Mouse (Mus musculus): ENCODE measurements around the gene Lrrc55. TPM values are rescaled to one million over a fixed set of nuclear protein-coding genes. Genes with fewer than 3 reads are reported as not detected.

Gene Lrrc55
- total RNA-seq, 2 experiments from 2014 or later = 32.8 to 36.5 TPM

- no peak for DNase-seq (ENCODE audit: extremely low spot score in 1 of 2, low spot score in 2 of 2)
- intact Hi-C loops (cut with DNase I) = loop anchor here (10.0 kb wide), 1 partner anchor 374 kb away; the partner anchor contains the start of gene Slc43a1
- no peak for TF ChIP-seq CTCF (IDR thresholded peaks at IDR 0.05)
Observed at GRCm38 (mm10) chr2:85209301-85209700, 12.3 kb upstream of the Lrrc55 start.

GRCm38 (mm10) chr2:85205170-85205569, 8.2 kb upstream of the Lrrc55 start:
- no peak overlapping the region for H3K4me3 ChIP-seq
- no peak overlapping the region for H3K27ac ChIP-seq
- no peak for TF ChIP-seq CTCF (IDR thresholded peaks at IDR 0.05)
- no peak for DNase-seq (ENCODE audit: extremely low spot score in 1 of 2, low spot score in 2 of 2)
- intact Hi-C loops (cut with DNase I) = loop anchor here (10.0 kb wide), 1 partner anchor 370 kb away; the partner anchor contains the start of gene Slc43a1

More at GRCm38 (mm10) chr2:85209301-85209700, 12.3 kb upstream of the Lrrc55 start:
- H3K4me3 ChIP-seq = no peak overlapping the region
- H3K27ac ChIP-seq = no peak overlapping the region

GRCm38 (mm10) chr2:85198011-85198965, 1.3 kb upstream of the Lrrc55 start:
- peak; percentile 41 to 47 for DNase-seq (ENCODE audit: extremely low spot score in 1 of 2, low spot score in 2 of 2)
- Histone ChIP-seq H3K27ac (peak overlapping the region; percentile 75), H3K4me3 (peak overlapping the region; percentile 49)
- TF ChIP-seq CTCF (IDR thresholded peaks at IDR 0.05) = no peak
- intact Hi-C loops (cut with DNase I) = loop anchor here (5.0 kb wide), 1 partner anchor 49 kb away; no protein-coding TSS in a partner anchor

GRCm38 (mm10) chr2:85194566-85194965, 2.4 kb downstream of the Lrrc55 start:
- peak overlapping the region; percentile 13 for H3K4me3 ChIP-seq
- no peak for TF ChIP-seq CTCF (IDR thresholded peaks at IDR 0.05)
- no peak for DNase-seq (ENCODE audit: extremely low spot score in 1 of 2, low spot score in 2 of 2)
- intact Hi-C loops (cut with DNase I) = loop anchor here (5.0 kb wide), 1 partner anchor 47 kb away; no protein-coding TSS in a partner anchor
- peak overlapping the region; percentile 24; the same call in 1 of the 2 replicates for H3K27ac ChIP-seq

- DNase-seq (ENCODE audit: extremely low spot score in 1 of 2, low spot score in 2 of 2) = no peak
- intact Hi-C loops (cut with DNase I) = no loop called here
- no peak overlapping the region for H3K4me3 ChIP-seq
- H3K27ac ChIP-seq = no peak overlapping the region
- TF ChIP-seq CTCF (IDR thresholded peaks at IDR 0.05) = no peak
Observed at GRCm38 (mm10) chr2:85187582-85188151, 9.3 kb downstream of the Lrrc55 start.

GRCm38 (mm10) chr2:85178139-85178800, 18.7 kb downstream of the Lrrc55 start:
- no peak for TF ChIP-seq CTCF (IDR thresholded peaks at IDR 0.05)
- Histone ChIP-seq H3K27ac (no peak overlapping the region), H3K4me3 (no peak overlapping the region)
- no peak for DNase-seq (ENCODE audit: extremely low spot score in 1 of 2, low spot score in 2 of 2)
- intact Hi-C loops (cut with DNase I) = no loop called here

- H3K27ac ChIP-seq = no peak overlapping the region
- H3K4me3 ChIP-seq = no peak overlapping the region
- no peak for TF ChIP-seq CTCF (IDR thresholded peaks at IDR 0.05)
- DNase-seq (ENCODE audit: extremely low spot score in 1 of 2, low spot score in 2 of 2) = no peak
- intact Hi-C loops (cut with DNase I) = no loop called here
Observed at GRCm38 (mm10) chr2:85173545-85173944, 23.5 kb downstream of the Lrrc55 start.

- Histone ChIP-seq H3K4me3 (no peak overlapping the region), H3K27ac (no peak overlapping the region)
- no peak for TF ChIP-seq CTCF (IDR thresholded peaks at IDR 0.05)
- DNase-seq (ENCODE audit: extremely low spot score in 1 of 2, low spot score in 2 of 2) = no peak
- intact Hi-C loops (cut with DNase I) = no loop called here
Observed at GRCm38 (mm10) chr2:85172763-85173103, 24.3 kb downstream of the Lrrc55 start.

GRCm38 (mm10) chr2:85172071-85172762, 24.8 kb downstream of the Lrrc55 start:
- intact Hi-C loops (cut with DNase I) = no loop called here
- Histone ChIP-seq H3K4me3 (no peak overlapping the region), H3K27ac (no peak overlapping the region)
- TF ChIP-seq CTCF (IDR thresholded peaks at IDR 0.05) = no peak
- no peak for DNase-seq (ENCODE audit: extremely low spot score in 1 of 2, low spot score in 2 of 2)

GRCm38 (mm10) chr2:85168327-85168726, 28.7 kb downstream of the Lrrc55 start:
- TF ChIP-seq CTCF (IDR thresholded peaks at IDR 0.05) = no peak
- intact Hi-C loops (cut with DNase I) = no loop called here
- DNase-seq (ENCODE audit: extremely low spot score in 1 of 2, low spot score in 2 of 2) = no peak
- no peak overlapping the region for H3K4me3 ChIP-seq
- H3K27ac ChIP-seq = no peak overlapping the region

- no peak for DNase-seq (ENCODE audit: extremely low spot score in 1 of 2, low spot score in 2 of 2)
- TF ChIP-seq CTCF (IDR thresholded peaks at IDR 0.05) = no peak
- no peak overlapping the region for H3K4me3 ChIP-seq
- intact Hi-C loops (cut with DNase I) = no loop called here
- H3K27ac ChIP-seq = no peak overlapping the region
Observed at GRCm38 (mm10) chr2:85167624-85168023, 29.4 kb downstream of the Lrrc55 start.

Data from left cerebral cortex, adult 2 months (tissue).